Mouse (Mus musculus): ENCODE data around the gene Ampd3. TPM values are rescaled to one million over a fixed set of nuclear protein-coding genes. Genes with fewer than 3 reads are reported as not detected.

Gene Ampd3
- total RNA-seq (2015; ENCODE audit: low replicate concordance) (50.7 and 52.0 TPM in 2 replicates), total RNA-seq (2017; ENCODE audit: low replicate concordance) (53.8 and 57.6 TPM in 2 replicates)

DNA sequence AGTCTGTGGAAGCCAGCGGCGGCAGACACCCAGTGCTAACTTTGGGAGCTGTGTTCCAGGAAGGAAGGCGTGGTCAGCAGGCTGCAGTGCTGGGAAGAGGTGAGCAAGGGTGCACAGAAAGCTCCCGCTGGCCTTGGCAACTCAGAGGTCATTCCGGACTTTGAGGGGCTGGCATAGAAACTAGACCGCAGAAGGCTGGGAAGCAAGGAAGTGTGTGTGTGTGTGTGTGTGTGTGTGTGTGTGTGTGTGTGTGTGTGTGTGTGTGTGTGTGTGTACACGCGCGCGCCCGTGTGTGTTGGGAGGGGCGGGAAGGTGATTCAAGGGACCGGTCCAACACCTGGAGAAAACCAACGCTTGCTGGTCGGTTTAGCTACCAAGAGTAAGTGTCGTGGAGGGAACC is at the start of gene Ampd3:
Gene Ampd3 (plus strand): TSS at position 206 of the 400 bp plus-strand sequence.
- no peak for ATAC-seq (replicated peaks; ENCODE audit: low FRiP score, poor library complexity, severe bottlenecking)

GRCm38 (mm10) chr7:110718505-110718904 is 49.5 kb upstream of the Ampd3 start:
- ATAC-seq (replicated peaks; ENCODE audit: low FRiP score, poor library complexity, severe bottlenecking), result no peak

GRCm38 (mm10) chr7:110719857-110720256 is 48.1 kb upstream of the Ampd3 start:
- no peak for ATAC-seq (replicated peaks; ENCODE audit: low FRiP score, poor library complexity, severe bottlenecking)

DNA sequence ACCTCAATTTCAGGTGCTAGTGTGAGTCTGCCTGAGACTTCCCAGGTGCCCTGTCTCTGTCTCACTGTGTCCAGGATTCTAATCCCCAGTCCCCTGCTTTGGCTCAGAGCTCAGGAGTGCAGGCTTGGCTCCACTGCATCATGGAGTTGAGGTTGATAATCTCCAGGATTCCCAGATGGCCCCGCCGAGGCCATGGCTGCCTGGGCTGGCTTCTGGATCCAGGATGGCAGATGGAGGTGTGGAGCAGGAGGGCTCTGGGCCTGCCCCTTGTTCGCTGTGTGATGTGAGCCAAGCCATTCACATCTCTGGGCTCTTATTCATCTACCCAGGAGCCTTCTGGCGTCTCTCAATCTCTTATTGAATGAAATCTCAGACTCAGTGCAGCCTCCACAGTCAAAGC is 45.8 kb upstream of the Ampd3 start:
- ATAC-seq (replicated peaks; ENCODE audit: low FRiP score, poor library complexity, severe bottlenecking), result no peak

GRCm38 (mm10) chr7:110727049-110727448 is 41.0 kb upstream of the Ampd3 start:
- peak; percentile 83 for ATAC-seq (replicated peaks; ENCODE audit: low FRiP score, poor library complexity, severe bottlenecking)

DNA sequence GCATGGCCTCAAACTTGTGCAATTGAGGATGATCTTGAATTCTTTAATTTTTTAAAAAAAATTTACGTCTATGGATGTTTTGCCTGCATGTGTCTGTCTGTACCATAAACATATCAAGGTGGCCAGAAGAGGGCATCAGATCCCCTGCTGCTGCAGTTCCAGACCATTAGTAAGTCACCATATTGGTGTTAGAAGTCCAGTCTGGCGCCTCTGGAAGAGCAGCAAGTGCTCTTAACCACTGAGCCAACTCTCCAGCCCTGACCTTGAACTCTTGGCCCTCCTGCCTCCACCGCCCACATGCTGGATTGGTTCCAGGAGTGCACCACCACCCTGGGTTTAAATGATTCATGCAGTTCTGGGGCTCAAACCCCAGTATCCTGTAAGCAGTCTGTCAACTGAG is 39.1 kb upstream of the Ampd3 start:
- ATAC-seq (replicated peaks; ENCODE audit: low FRiP score, poor library complexity, severe bottlenecking), result no peak

DNA sequence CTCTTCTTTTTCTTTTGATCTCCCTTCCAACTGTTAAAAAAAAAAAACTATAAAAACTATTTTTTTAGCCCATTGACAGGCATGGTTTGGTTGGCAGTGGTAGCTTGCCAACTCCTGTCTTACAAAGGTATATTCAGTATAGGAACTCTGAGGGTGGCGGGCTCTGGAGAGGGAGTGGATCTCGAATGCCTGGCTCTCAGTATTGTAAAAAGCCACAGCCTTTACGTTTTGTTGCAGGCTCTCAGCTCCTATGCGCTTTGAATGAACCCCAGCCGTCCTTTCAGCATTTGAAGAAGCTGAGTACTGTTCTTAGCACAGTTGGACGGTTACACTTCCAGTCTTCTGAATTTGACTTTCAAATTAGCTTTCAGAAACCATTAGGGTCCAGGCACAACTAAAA is 38.7 kb upstream of the Ampd3 start:
- no peak for ATAC-seq (replicated peaks; ENCODE audit: low FRiP score, poor library complexity, severe bottlenecking)

DNA sequence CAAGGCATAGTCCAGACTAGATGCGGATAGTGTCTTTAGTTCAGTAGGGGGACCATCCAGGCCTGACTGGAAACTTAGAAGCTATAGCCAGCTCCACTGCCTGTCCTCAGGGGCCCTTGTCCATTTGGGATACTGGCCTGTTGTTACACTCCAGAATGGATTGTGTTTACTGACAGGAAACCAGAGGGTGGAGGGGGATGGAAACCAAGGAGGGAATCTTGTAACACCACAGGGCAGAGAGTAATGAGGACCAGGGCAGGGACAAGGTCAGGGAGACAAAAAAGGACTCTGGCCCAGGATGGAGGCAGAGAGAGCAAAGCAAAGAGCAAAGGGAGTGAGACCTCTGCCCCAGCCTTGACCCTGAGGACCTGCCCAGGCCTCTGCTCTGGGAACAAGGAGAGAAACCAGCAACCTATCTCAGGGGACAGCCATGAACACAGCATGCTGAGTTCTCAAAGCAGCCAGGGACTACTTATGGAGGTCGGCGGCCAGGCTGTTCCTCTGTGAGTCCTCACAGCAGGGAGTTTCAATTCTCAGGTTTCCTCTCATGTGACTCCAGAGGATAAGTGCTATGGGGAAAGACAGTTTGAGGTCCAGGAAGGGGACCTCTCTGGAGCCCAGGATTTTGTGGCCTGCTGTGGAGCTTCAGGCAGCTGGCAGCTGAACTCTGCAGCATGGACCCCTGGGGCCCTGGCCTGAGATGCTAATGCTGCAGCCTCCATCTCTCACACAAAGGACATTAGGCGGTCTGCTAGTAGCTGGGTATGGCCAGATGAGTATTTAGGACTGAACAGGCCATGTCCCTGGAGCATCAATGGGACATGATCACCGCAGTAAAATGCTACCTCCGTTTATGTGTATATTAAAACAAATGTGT is 36.7 kb upstream of the Ampd3 start:
- ATAC-seq (replicated peaks; ENCODE audit: low FRiP score, poor library complexity, severe bottlenecking), result no peak

DNA sequence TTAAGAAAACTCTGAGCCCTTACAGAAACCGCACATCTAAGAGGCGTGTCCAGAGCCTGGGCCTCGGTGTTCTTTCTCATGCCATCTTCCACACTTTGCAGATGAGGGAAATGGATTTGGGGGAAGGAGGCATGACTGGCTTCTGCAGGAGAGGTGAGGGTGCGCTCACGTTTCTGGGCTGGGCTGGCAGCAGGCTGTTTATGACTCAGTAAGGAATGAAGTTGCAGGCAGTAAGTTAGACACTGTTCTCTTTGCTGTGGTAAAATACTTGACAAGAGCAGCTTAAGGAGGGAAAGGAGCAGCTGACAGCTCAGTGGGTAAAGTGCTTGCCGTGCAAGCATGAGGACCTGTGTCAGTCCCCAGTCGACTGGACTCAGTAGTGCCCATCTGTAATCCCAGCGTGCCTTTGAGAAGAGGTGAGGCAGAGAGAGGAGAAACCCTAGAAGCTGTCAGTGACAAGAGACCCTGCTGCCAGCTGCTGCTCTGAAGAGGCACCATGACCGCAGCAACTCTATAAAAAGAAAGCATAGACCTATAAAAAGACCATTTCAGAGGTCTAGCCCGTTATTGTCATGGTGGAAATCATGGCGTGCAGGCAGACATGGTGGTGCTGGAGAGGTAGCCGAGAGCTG is 35.9 kb upstream of the Ampd3 start:
- ATAC-seq (replicated peaks; ENCODE audit: low FRiP score, poor library complexity, severe bottlenecking), result no peak

- ATAC-seq (replicated peaks; ENCODE audit: low FRiP score, poor library complexity, severe bottlenecking), result no peak
These were observed 31.1 kb upstream of the Ampd3 start for GRCm38 (mm10) chr7:110736914-110737313.

GRCm38 (mm10) chr7:110739764-110740163 is 28.2 kb upstream of the Ampd3 start:
- no peak for ATAC-seq (replicated peaks; ENCODE audit: low FRiP score, poor library complexity, severe bottlenecking)

- no peak for ATAC-seq (replicated peaks; ENCODE audit: low FRiP score, poor library complexity, severe bottlenecking)
These were observed 27.8 kb upstream of the Ampd3 start for GRCm38 (mm10) chr7:110740188-110740587.

DNA sequence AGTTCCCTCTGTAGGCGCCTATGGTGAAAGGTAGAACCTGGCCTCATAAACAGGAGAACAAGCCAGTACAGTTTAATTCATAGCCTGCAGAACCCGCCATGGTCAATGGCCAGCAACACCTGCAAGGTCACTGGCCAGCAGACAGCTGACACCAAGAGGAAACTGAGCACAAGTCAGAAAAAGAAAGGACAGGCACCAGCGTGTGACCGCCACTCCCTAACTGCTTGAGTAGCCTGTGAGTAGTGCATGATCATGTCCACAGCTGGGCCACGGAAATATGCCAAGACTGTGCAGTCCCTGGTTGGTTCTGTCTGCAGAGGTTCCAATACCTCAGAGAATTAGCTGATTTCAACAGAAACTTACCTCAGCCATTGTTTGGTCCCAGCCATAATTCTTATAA is 26.0 kb upstream of the Ampd3 start:
- no peak for ATAC-seq (replicated peaks; ENCODE audit: low FRiP score, poor library complexity, severe bottlenecking)

- no peak for ATAC-seq (replicated peaks; ENCODE audit: low FRiP score, poor library complexity, severe bottlenecking)
These were observed 21.9 kb upstream of the Ampd3 start for GRCm38 (mm10) chr7:110746087-110746562.

- ATAC-seq (replicated peaks; ENCODE audit: low FRiP score, poor library complexity, severe bottlenecking), result no peak; the same call in 1 of the 2 replicates
These were observed 21.2 kb upstream of the Ampd3 start for GRCm38 (mm10) chr7:110746809-110747208.

GRCm38 (mm10) chr7:110750834-110751233 is 17.2 kb upstream of the Ampd3 start:
- no peak for ATAC-seq (replicated peaks; ENCODE audit: low FRiP score, poor library complexity, severe bottlenecking)

DNA sequence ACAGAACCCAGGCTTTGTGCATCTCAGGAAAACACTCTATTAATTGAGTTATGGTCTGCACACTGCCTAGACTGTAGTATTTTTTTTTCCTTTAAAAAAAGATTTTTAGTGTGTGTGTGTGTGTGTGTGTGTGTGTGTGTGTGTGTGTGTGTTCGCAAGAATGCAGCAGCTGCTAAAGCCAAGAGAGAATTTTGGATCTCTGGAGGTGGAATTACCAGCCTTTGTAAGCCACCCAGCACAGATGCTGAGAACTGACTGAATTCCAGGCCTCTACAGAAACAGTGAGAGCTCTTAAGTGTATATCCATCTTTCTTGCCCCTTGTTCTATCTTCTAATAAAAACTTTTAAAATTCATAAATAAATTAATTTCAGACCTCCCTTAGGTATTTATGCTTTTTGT is 16.4 kb upstream of the Ampd3 start:
- no peak for ATAC-seq (replicated peaks; ENCODE audit: low FRiP score, poor library complexity, severe bottlenecking)

DNA sequence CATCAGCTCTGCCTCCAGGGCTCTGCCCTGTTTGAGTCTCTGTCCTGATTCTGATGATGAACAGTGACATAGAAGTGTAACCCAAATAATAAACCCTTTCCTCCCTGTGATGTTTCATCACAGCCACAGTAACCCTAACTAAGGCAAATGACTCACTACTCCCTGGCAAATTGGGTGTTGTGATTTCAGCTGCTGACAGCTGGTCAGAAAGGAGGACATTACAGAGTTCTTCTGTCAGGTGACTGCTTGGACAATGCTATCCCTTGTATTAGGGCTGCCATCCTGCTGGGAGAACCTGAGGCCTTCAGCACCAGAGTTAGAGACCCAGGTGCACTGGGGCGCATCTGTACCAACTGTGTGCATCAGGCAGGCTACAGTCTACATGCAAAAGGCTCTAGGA is 14.7 kb upstream of the Ampd3 start:
- ATAC-seq (replicated peaks; ENCODE audit: low FRiP score, poor library complexity, severe bottlenecking), result no peak

- ATAC-seq (replicated peaks; ENCODE audit: low FRiP score, poor library complexity, severe bottlenecking), result no peak
These were observed 14.1 kb upstream of the Ampd3 start for GRCm38 (mm10) chr7:110753926-110754330.

- no peak for ATAC-seq (replicated peaks; ENCODE audit: low FRiP score, poor library complexity, severe bottlenecking)
These were observed 11.6 kb upstream of the Ampd3 start for GRCm38 (mm10) chr7:110756440-110756839.

DNA sequence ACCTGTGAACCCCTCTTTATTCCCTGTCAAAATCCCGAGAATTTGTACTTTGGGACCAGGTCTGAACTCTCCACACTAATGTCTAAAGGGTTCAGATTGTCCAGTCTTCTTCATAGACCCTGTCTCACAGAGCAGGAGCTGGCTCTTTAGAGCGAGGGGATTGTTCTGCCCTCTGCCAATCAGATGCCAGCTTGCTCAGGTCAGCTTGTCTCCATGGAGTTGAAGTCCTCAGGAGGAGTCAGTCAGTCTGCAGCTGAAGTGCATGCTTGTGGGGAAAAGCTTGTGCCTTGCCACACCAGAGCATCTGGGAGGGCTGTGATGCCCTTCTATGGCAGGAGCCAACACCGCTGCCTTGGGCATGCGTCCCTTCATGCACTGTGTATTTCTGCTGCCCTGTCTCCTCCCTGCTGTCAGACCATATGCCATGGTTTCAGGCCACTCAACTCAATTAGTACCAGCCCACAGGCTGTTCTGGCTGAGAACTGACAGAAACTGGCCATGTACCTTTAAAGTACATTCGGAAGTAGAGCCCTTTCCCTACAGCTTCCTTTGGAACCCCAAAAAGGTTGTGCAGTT is 5.3 kb upstream of the Ampd3 start:
- ATAC-seq (replicated peaks; ENCODE audit: low FRiP score, poor library complexity, severe bottlenecking), result no peak
